Mouse (Mus musculus) myocyte (in vitro differentiated cells): ENCODE measurements at regions not wholly inside any gene's neighbourhood (a gene's known extent, or its start where the extent isn't known, plus 50 kb on each side); places are given as distances from the start of the nearest gene placed in this dataset.

Source experiments
- H3K27me3 ChIP-seq: one replicate; pipeline ENCODE4 v1.6.1; 2011; ENCODE audit not compliant: control insufficient read depth, insufficient read depth, insufficient read length
- H3K36me3 ChIP-seq: one replicate; pipeline ENCODE4 v1.6.1; 2011; ENCODE audit not compliant: control insufficient read depth, insufficient read depth
- H3K4me2 ChIP-seq: one replicate; pipeline ENCODE4 v1.6.1; 2011; ENCODE audit warnings: low read depth, control low read depth
- H3K4me3 ChIP-seq: one replicate; pipeline ENCODE4 v1.5.1; 2011; ENCODE audit warnings: mild to moderate bottlenecking, control low read depth, moderate library complexity
- H3K79me2 ChIP-seq: one replicate; pipeline ENCODE4 v1.6.1; 2011; ENCODE audit not compliant: control insufficient read depth, insufficient read depth
- H3ac ChIP-seq: one replicate; pipeline ENCODE4 v1.6.1; 2011; ENCODE audit not compliant: control insufficient read depth, insufficient read length
- CEBPB ChIP-seq: IDR thresholded peaks from 2 replicates; pipeline ENCODE4 v1.6.1; 2011; ENCODE audit warnings: mild to moderate bottlenecking, moderate library complexity; ENCODE audit not compliant: poor library complexity, insufficient read depth, severe bottlenecking
- E2F4 ChIP-seq: IDR thresholded peaks from one replicate; pipeline ENCODE4 v1.6.1; 2011; ENCODE audit warnings: mild to moderate bottlenecking, control low read depth, moderate library complexity; ENCODE audit not compliant: insufficient read depth
- MAX ChIP-seq: IDR thresholded peaks from one replicate; pipeline ENCODE4 v1.6.1; 2011; ENCODE audit warnings: low read depth, mild to moderate bottlenecking, control low read depth
- MYOD1 ChIP-seq, 3 experiments: IDR thresholded peaks; one replicate each; pipeline ENCODE4 v1.6.1; 2011; ENCODE audit warnings: control low read depth in 2 of 3, low read depth in 2 of 3, mild to moderate bottlenecking in 2 of 3, moderate library complexity in 1 of 3; ENCODE audit not compliant: insufficient read length in 2 of 3, control insufficient read depth in 1 of 3
- MYOG ChIP-seq, 3 experiments: IDR thresholded peaks; one replicate each; pipeline ENCODE4 v1.6.1; 2011; ENCODE audit warnings: control low read depth in 2 of 3, low read depth in 2 of 3, mild to moderate bottlenecking in 2 of 3; ENCODE audit not compliant: insufficient read length in 2 of 3, control insufficient read depth in 1 of 3, insufficient read depth in 1 of 3
- POLR2A ChIP-seq: IDR thresholded peaks from one replicate; pipeline ENCODE4 v1.6.1; 2011; ENCODE audit warnings: low read depth, mild to moderate bottlenecking, control low read depth, moderate library complexity; ENCODE audit not compliant: insufficient read length
- POLR2AphosphoS2 ChIP-seq: IDR thresholded peaks from one replicate; pipeline ENCODE4 v1.6.1; 2011; ENCODE audit warnings: low read depth, control low read depth; ENCODE audit not compliant: insufficient read length
- REST ChIP-seq: IDR thresholded peaks from one replicate; pipeline ENCODE4 v1.6.1; 2011; ENCODE audit warnings: mild to moderate bottlenecking, control low read depth, moderate library complexity; ENCODE audit not compliant: insufficient read depth, insufficient read length
- SRF ChIP-seq: IDR thresholded peaks from one replicate; pipeline ENCODE4 v1.6.1; 2011; ENCODE audit warnings: low read depth; ENCODE audit not compliant: control insufficient read depth, insufficient read length
- TCF12 ChIP-seq: IDR thresholded peaks from one replicate; pipeline ENCODE4 v1.6.1; 2011; ENCODE audit warnings: mild to moderate bottlenecking, control low read depth; ENCODE audit not compliant: poor library complexity, insufficient read depth, severe bottlenecking
- TCF3 ChIP-seq: IDR thresholded peaks from one replicate; pipeline ENCODE4 v1.6.1; 2011; ENCODE audit warnings: low read depth, control low read depth; ENCODE audit not compliant: insufficient read length
- USF1 ChIP-seq: IDR thresholded peaks from one replicate; pipeline ENCODE4 v1.6.1; 2011; ENCODE audit warnings: low read depth, mild to moderate bottlenecking, control low read depth, moderate library complexity

DNA sequence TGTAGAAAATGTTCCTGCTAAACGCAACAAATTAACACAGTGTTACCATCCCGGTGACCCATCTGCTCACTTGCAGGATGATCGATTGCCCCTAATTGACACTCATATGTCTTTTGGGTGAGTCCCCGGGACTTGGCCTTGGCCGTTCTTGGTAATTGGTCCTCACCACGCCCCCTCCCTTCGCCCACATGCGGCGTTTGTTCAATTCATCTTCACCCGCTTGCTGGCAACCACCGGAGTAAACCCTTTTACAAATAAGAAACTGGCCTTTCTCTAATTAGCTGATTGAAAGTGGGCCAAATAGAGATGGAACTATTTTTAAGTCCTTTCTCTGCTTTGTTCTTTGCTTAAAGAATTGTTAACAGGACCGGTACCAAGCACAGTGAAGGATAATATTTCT is 234.7 kb upstream of the Ajap1 start:
- no peaks in the 10 kb centered on the region for H3K36me3 ChIP-seq

DNA sequence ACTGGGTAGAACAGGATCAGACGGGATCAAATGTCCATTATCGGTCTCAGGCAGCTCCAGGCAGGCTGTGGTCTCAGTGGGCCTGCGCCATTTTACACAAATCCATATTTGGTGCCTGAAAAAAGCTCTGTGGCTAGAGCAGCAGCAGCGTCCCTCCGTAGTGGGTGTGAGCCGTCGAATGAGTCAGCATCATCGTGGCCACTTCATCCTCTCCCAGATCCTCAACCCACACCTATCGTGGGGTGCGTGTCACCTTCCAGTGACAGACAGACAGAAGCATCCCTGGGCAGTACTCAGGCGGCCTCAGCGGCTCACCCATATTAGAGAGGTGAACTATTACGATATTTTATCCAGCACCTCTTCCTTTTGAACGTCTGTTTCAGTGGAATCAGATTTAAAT is 233.0 kb upstream of the A430005L14Rik start:
- no peak overlapping the region for H3K4me3 ChIP-seq
- no peaks in the 10 kb centered on the region for H3K36me3 ChIP-seq
- H3K4me2 ChIP-seq: no peak overlapping the region
- H3K79me2 ChIP-seq: no peaks in the 10 kb centered on the region
- no peak for TF ChIP-seq CEBPB
- no peaks in the 10 kb centered on the region for H3K27me3 ChIP-seq
- H3ac ChIP-seq: no peak overlapping the region

More for the DNA sequence above, 234.7 kb upstream of the Ajap1 start:
- no peak overlapping the region for H3K4me2 ChIP-seq
- no peaks in the 10 kb centered on the region for H3K79me2 ChIP-seq
- no peak overlapping the region for H3K4me3 ChIP-seq
- no peaks in the 10 kb centered on the region for H3K27me3 ChIP-seq
- TF ChIP-seq E2F4: no peak
- TF ChIP-seq POLR2A: no peak
- TF ChIP-seq MAX: no peak
- TF ChIP-seq MYOG (IDR thresholded peaks at IDR 0.05; ENCODE audit: control insufficient read depth in 1 of 3, insufficient read depth in 1 of 3, insufficient read length in 2 of 3, low read depth in 2 of 3): no peak
- no peak for TF ChIP-seq POLR2AphosphoS2
- TF ChIP-seq TCF12: no peak
- no peak for TF ChIP-seq REST
- TF ChIP-seq SRF: no peak
- no peak for TF ChIP-seq TCF3
- no peak overlapping the region for H3ac ChIP-seq

DNA sequence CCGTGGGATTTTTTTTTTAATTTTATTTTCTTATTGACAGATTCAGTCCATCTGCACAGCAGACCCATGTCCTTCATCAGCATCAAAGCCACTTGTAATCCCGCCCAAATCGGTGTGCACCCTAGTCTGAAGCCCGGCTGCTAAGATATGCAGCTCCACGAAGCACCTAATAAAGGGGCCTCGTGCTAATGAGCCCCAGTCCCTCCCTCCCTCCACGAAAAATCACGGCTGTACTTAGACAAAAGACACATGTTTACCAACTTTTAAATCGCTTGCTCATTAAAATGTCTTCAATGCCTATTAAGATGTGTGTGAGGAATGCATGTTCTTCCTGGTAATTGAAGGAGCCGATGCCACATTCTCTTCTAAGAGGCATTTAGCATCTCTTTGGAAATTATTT is 229.8 kb upstream of the A430005L14Rik start:
- Histone ChIP-seq H3K4me3 (no peak overlapping the region), H3ac (no peak overlapping the region), H3K4me2 (no peak overlapping the region), H3K36me3 (no peaks in the 10 kb centered on the region), H3K27me3 (no peaks in the 10 kb centered on the region), H3K79me2 (no peaks in the 10 kb centered on the region)
- TF ChIP-seq MYOG (IDR thresholded peaks at IDR 0.05; ENCODE audit: control insufficient read depth in 1 of 3, insufficient read depth in 1 of 3, insufficient read length in 2 of 3, low read depth in 2 of 3) (no peak), USF1 (no peak), CEBPB (no peak), POLR2AphosphoS2 (no peak), TCF3 (no peak), MAX (no peak), SRF (no peak), E2F4 (no peak), TCF12 (no peak), POLR2A (no peak), MYOD1 (IDR thresholded peaks at IDR 0.05; ENCODE audit: control insufficient read depth in 1 of 3, insufficient read length in 2 of 3, low read depth in 2 of 3) (no peak), REST (no peak)

DNA sequence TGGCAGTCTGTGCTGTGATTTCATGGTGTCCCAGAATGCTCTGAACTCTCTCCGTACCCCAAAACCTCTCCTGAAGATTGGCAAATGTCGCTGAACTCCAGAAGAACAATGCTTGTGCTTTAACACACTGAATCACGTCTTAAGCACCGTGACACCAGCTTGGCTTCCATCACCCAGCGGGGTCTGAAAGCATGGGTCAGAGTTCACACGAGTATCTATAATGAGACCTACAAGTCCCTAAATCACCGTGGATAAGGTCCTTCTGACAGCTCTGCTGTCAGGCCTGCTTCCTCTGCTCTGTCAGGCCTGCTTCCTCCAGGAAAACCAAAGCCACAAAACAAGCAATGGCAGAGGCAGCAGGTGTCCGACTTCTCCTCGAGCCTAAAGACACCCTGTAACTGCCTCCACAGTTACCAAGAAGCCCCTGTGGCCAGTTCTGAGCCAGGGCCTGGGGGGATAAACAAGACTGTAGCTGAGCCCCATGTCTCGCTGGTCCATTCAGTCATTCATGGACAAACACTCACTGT is 229.1 kb upstream of the A430005L14Rik start:
- no peak overlapping the region for H3K4me3 ChIP-seq
- H3K4me2 ChIP-seq: no peak overlapping the region
- H3K36me3 ChIP-seq: no peaks in the 10 kb centered on the region
- TF ChIP-seq POLR2AphosphoS2: no peak
- TF ChIP-seq TCF12: no peak
- no peak for TF ChIP-seq CEBPB
- no peak for TF ChIP-seq POLR2A
- no peak for TF ChIP-seq SRF
- TF ChIP-seq MYOD1 (IDR thresholded peaks at IDR 0.05; ENCODE audit: control insufficient read depth in 1 of 3, insufficient read length in 2 of 3, low read depth in 2 of 3): no peak
- no peak for TF ChIP-seq TCF3
- TF ChIP-seq MYOG (IDR thresholded peaks at IDR 0.05; ENCODE audit: control insufficient read depth in 1 of 3, insufficient read depth in 1 of 3, insufficient read length in 2 of 3, low read depth in 2 of 3): no peak
- TF ChIP-seq MAX: no peak
- no peaks in the 10 kb centered on the region for H3K79me2 ChIP-seq
- H3ac ChIP-seq: no peak overlapping the region
- no peaks in the 10 kb centered on the region for H3K27me3 ChIP-seq

DNA sequence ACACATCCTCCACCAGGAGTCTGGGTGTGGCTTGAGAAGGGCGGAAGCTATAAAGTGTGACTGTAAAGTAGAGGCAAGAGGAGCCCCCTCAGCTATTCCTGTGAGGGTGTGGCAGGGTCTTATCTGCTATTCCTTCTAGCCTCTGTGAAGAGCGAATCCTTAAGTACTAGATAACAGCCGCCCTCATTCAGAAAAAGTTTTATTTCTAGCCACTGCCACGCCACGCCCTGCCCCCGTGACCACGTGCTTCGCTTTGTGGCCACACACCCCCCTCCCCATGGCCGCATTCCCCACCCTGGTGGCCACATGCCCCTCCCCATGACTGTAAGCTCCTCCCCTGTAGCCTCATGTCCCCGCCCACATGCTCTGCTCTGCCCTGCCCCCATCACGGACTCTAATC is 218.9 kb upstream of the A430005L14Rik start:
- TF ChIP-seq CEBPB: no peak

DNA sequence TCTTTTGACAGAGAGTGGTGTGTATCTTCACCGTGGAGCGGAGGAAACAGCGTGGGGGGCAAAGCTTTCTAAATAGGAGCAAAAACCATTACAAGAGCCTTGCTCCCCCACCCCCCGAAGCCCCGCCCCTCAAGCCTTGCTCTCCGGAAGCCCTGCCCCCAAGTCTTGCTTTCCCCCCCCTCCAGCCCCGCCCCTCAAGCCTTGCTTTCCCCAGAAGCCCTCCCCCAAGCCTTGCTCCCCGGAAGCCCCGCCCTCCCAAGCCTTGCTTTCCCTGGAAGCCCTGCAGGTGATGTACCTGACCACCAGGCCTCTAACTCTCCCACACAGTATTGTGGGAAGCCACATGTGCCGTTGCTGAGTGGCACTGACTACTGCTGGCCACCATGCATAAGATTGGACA is 214.8 kb upstream of the A430005L14Rik start:
- Histone ChIP-seq H3K27me3 (no peaks in the 10 kb centered on the region), H3K36me3 (no peaks in the 10 kb centered on the region), H3K79me2 (no peaks in the 10 kb centered on the region), H3ac (no peak overlapping the region), H3K4me2 (no peak overlapping the region), H3K4me3 (no peak overlapping the region)
- no peak for TF ChIP-seq POLR2A
- no peak for TF ChIP-seq CEBPB
- TF ChIP-seq REST: no peak
- TF ChIP-seq SRF: no peak
- TF ChIP-seq POLR2AphosphoS2: no peak
- TF ChIP-seq MYOD1 (IDR thresholded peaks at IDR 0.05; ENCODE audit: control insufficient read depth in 1 of 3, insufficient read length in 2 of 3, low read depth in 2 of 3): no peak
- TF ChIP-seq MYOG (IDR thresholded peaks at IDR 0.05; ENCODE audit: control insufficient read depth in 1 of 3, insufficient read depth in 1 of 3, insufficient read length in 2 of 3, low read depth in 2 of 3): no peak
- no peak for TF ChIP-seq TCF3
- TF ChIP-seq MAX: no peak
- no peak for TF ChIP-seq TCF12
- TF ChIP-seq E2F4: no peak
- no peak for TF ChIP-seq USF1

More for the DNA sequence above, 218.9 kb upstream of the A430005L14Rik start:
- Histone ChIP-seq H3ac (no peak overlapping the region), H3K27me3 (no peaks in the 10 kb centered on the region), H3K4me2 (no peak overlapping the region), H3K4me3 (no peak overlapping the region), H3K36me3 (no peaks in the 10 kb centered on the region), H3K79me2 (no peaks in the 10 kb centered on the region)
